Mouse (Mus musculus) limb, embryonic 12.5 days (tissue): ENCODE measurements around the gene Tcp10b. TPM values are rescaled to one million over a fixed set of nuclear protein-coding genes. Genes with fewer than 3 reads are reported as not detected.
"Not testable (repeated sequence)": the region's sequence is repeated elsewhere in the genome, so short reads cannot be mapped to it uniquely, and the experiment has no call there.

ENCODE experiments used
- ATAC-seq: fragments of 200-750 bp; cut with Nextera tagmentation; 2 replicates; pipeline ENCODE4 v1.8.0; 2017; ENCODE audit warnings: low read depth, moderate TSS enrichment; ENCODE audit not compliant: insufficient number of reproducible peaks, insufficient read depth, low FRiP score, low TSS enrichment
- H3K27ac ChIP-seq: fragments of 300-500 bp; sonication (generic); 2 replicates; pipeline ENCODE4 v1.5.1; 2016; ENCODE audit warnings: mild to moderate bottlenecking, moderate library complexity
- H3K27me3 ChIP-seq: fragments of 300-500 bp; sonication (generic); 2 replicates; pipeline ENCODE4 v1.6.1; 2016; ENCODE audit warnings: mild to moderate bottlenecking, moderate library complexity
- H3K36me3 ChIP-seq: fragments of 300-500 bp; sonication (generic); 2 replicates; pipeline ENCODE4 v1.6.1; 2016; ENCODE audit warnings: mild to moderate bottlenecking, moderate library complexity
- H3K4me1 ChIP-seq: fragments of 300-500 bp; sonication (generic); replicated peaks from 2 replicates; pipeline ENCODE4 v1.6.1; 2016
- H3K4me2 ChIP-seq: fragments of 300-500 bp; sonication (generic); 2 replicates; pipeline ENCODE4 v1.6.1; 2016; ENCODE audit warnings: mild to moderate bottlenecking, moderate library complexity
- H3K4me3 ChIP-seq: fragments of 300-500 bp; sonication (generic); replicated peaks from 2 replicates; pipeline ENCODE4 v1.5.1; 2016; ENCODE audit warnings: mild to moderate bottlenecking
- H3K9ac ChIP-seq: fragments of 300-500 bp; sonication (generic); replicated peaks from 2 replicates; pipeline ENCODE4 v1.6.1; 2016; ENCODE audit warnings: mild to moderate bottlenecking, moderate library complexity
- H3K9me3 ChIP-seq: fragments of 300-500 bp; sonication (generic); 2 replicates; pipeline ENCODE4 v1.6.1; 2016; ENCODE audit warnings: mild to moderate bottlenecking, moderate library complexity
- WGBS: fragments of 180-500 bp; shearing (Covaris S2); methylation state at CpG from one replicate; pipeline ENCODE4 v1.1.7; 2016; 5-methylcytosine and 5-hydroxymethylcytosine counted together
- polyA plus RNA-seq: library from polyadenylated mRNA; unstranded; fragments of >200 nt; fragmentation: Nextera tagmentation; extraction: Ambion mirVana; gene quantifications from 2 replicates; pipeline ENCODE4 v1.2.1, GENCODE M21; 2016

The Tcp10b gene
- polyA plus RNA-seq, result not detected in 2 replicates

GRCm38 (mm10) chr17:13060804-13061203 lies at the start of gene Tcp10b:
Gene Tcp10b (plus strand): TSS chr17:13061104.
- H3K27ac ChIP-seq, H3K4me2 ChIP-seq, H3K4me1 ChIP-seq, H3K4me3 ChIP-seq, H3K9me3 ChIP-seq, H3K27me3 ChIP-seq, H3K9ac ChIP-seq, H3K36me3 ChIP-seq, ATAC-seq: not testable (repeated sequence)
- 91% methylated on average over 4 of the region's 4 CpGs for WGBS

GRCm38 (mm10) chr17:13013316-13013715 lies 47.6 kb upstream of the Tcp10b start:
- H3K9ac ChIP-seq, result no peak overlapping the region
- H3K27me3 ChIP-seq, result no peaks in the 10 kb centered on the region
- no peaks in the 10 kb centered on the region for H3K9me3 ChIP-seq
- ATAC-seq, result no peak
- H3K4me2 ChIP-seq, result no peak overlapping the region
- H3K4me3 ChIP-seq, result no peak overlapping the region
- WGBS, result 80% methylated on average over 3 of the region's 3 CpGs
- H3K27ac ChIP-seq, result no peak overlapping the region
- peaks cover 50% of the 10 kb centered on the region for H3K36me3 ChIP-seq
- peaks cover 9% of the 10 kb centered on the region for H3K4me1 ChIP-seq

GRCm38 (mm10) chr17:13036627-13037192 lies 24.2 kb upstream of the Tcp10b start:
- not testable (repeated sequence) for H3K9me3 ChIP-seq, ATAC-seq, H3K27me3 ChIP-seq, H3K36me3 ChIP-seq, H3K4me2 ChIP-seq, H3K4me3 ChIP-seq, H3K4me1 ChIP-seq, H3K27ac ChIP-seq, H3K9ac ChIP-seq
- WGBS, result 86% methylated on average over 4 of the region's 12 CpGs

GRCm38 (mm10) chr17:13043846-13044673 lies 16.8 kb upstream of the Tcp10b start:
- not testable (repeated sequence) for H3K4me2 ChIP-seq, H3K4me1 ChIP-seq, H3K9ac ChIP-seq, H3K27me3 ChIP-seq, H3K4me3 ChIP-seq, H3K9me3 ChIP-seq, H3K27ac ChIP-seq, H3K36me3 ChIP-seq
- 25% methylated on average over 4 of the region's 4 CpGs for WGBS
- peak; percentile 78 for ATAC-seq

- not testable (repeated sequence) for ATAC-seq
These were observed 8.6 kb upstream of the Tcp10b start, which contains the start of gene Gpr31b for GRCm38 (mm10) chr17:13052124-13052813. Gene Gpr31b (minus strand): TSS chr17:13052296.

DNA sequence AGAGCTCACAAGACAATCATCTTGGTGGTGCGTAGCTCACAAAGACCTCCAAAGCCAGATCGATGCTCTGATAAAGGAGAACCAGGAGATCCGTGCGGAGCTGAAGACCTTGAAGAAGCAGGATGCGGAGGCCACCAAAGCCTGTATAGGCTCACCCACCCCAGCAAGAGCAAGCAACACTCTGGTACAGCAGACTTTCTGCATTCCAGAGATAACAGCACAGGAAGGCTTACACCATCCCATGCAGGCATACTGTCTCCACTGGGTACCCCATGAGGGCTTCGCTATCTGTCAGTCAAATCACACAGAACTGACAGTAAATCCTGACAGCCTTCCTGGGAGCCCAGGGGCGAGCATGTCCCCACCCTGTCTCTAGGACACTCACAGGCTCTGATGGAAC lies 2.0 kb downstream of the Tcp10b start:
- not testable (repeated sequence) for H3K4me3 ChIP-seq, H3K27me3 ChIP-seq, H3K4me1 ChIP-seq, H3K9ac ChIP-seq, H3K27ac ChIP-seq, H3K4me2 ChIP-seq, H3K36me3 ChIP-seq, ATAC-seq, H3K9me3 ChIP-seq
- WGBS, result 70% methylated on average over 4 of the region's 7 CpGs

More at GRCm38 (mm10) chr17:13052124-13052813, 8.6 kb upstream of the Tcp10b start, which contains the start of gene Gpr31b:
- not testable (repeated sequence) for H3K4me2 ChIP-seq, H3K36me3 ChIP-seq, H3K4me1 ChIP-seq, H3K9ac ChIP-seq, H3K27me3 ChIP-seq, H3K27ac ChIP-seq, H3K9me3 ChIP-seq, H3K4me3 ChIP-seq
- WGBS, result 79% methylated on average over 2 of the region's 8 CpGs

DNA sequence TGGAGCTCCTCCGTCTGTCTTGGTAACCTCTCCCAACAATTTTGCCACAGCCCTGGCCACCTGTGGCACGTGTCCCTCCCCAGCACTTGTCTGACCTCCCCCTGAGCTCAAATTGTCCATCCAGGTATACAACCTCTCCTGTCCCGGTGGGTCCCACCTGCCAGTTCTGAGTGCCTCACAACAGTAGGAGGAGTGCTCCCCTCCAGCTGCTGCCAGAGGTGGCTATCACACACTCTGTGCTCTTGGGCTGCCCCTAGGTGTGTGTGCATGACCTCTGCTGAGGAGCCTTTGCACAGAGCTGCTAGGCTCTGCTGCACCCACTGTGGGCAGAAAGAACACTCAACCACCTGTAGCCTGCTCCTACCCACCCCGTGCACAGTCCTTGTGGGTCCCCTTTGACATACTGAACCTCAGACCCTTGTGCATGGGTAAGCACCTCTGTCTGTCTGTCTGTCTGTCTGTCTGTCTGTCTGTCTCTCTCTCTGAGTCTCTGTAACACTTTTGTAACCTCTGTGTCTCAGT lies 7.0 kb downstream of the Tcp10b start:
- not testable (repeated sequence) for H3K36me3 ChIP-seq, H3K9ac ChIP-seq, H3K4me1 ChIP-seq, H3K4me3 ChIP-seq, H3K9me3 ChIP-seq, H3K27me3 ChIP-seq, H3K4me2 ChIP-seq, H3K27ac ChIP-seq
- 50% methylated on average over 1 of the region's 4 CpGs for WGBS
- ATAC-seq, result 0 out of 2 replicates have a peak, but pooled peaks have one; percentile 26

- H3K9me3 ChIP-seq, ATAC-seq, H3K27ac ChIP-seq, H3K4me3 ChIP-seq, H3K27me3 ChIP-seq, H3K4me2 ChIP-seq, H3K4me1 ChIP-seq, H3K36me3 ChIP-seq, H3K9ac ChIP-seq: not testable (repeated sequence)
- 77% methylated on average over 4 of the region's 5 CpGs for WGBS
These were observed 8.3 kb downstream of the Tcp10b start for GRCm38 (mm10) chr17:13069227-13069626.

GRCm38 (mm10) chr17:13091510-13091909 lies 30.6 kb downstream of the Tcp10b start:
- H3K27me3 ChIP-seq, H3K4me1 ChIP-seq, H3K27ac ChIP-seq, H3K9me3 ChIP-seq, H3K36me3 ChIP-seq, ATAC-seq, H3K4me3 ChIP-seq, H3K4me2 ChIP-seq, H3K9ac ChIP-seq: not testable (repeated sequence)
- 83% methylated on average over 1 of the region's 1 CpGs for WGBS

- not testable (repeated sequence) for H3K4me3 ChIP-seq, H3K4me1 ChIP-seq, H3K27ac ChIP-seq, ATAC-seq, H3K9me3 ChIP-seq, H3K27me3 ChIP-seq, H3K9ac ChIP-seq, H3K36me3 ChIP-seq, H3K4me2 ChIP-seq
- 63% methylated on average over 8 of the region's 8 CpGs for WGBS
These were observed 31.3 kb downstream of the Tcp10b start for GRCm38 (mm10) chr17:13092100-13092764.

DNA sequence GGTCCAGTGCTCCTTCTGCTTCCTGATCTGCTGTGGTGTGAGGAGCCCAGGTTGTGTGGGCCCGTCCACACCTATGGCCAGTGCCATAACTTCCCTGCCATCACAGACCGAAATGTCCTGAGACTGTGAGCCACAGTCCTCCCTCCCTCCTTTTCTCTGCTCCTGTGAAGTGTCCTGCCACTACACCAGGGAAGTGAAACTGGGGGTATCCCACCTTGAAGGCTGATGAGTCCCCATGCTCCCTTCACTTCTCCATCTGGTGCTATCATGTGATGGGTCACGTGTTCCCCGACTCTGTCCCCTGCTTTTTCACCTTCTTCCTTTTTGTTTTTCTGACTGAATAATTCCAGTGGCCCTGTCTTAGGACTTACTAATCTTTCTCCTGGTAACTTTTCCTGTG lies 32.1 kb downstream of the Tcp10b start:
- not testable (repeated sequence) for H3K27ac ChIP-seq, H3K9ac ChIP-seq, H3K4me3 ChIP-seq, ATAC-seq, H3K4me2 ChIP-seq, H3K4me1 ChIP-seq, H3K36me3 ChIP-seq, H3K9me3 ChIP-seq, H3K27me3 ChIP-seq
- WGBS, result 87% methylated on average over 2 of the region's 4 CpGs
